Mouse (Mus musculus) embryonic facial prominence, embryonic 13.5 days (tissue): ENCODE data around the gene Ptpn7. TPM values are rescaled to one million over a fixed set of nuclear protein-coding genes. Genes with fewer than 3 reads are reported as not detected.
"Not testable (repeated sequence)": the region's sequence is repeated elsewhere in the genome, so short reads cannot be mapped to it uniquely, and the experiment has no call there.

Experiments used
- ATAC-seq: fragments of 200-750 bp; cut with Nextera tagmentation; 2 replicates; pipeline ENCODE4 v1.8.0; 2017; ENCODE audit warnings: low read depth; ENCODE audit not compliant: insufficient number of reproducible peaks, insufficient read depth, low FRiP score, low TSS enrichment
- H3K27ac ChIP-seq: fragments of 300-500 bp; sonication (generic); 2 replicates; pipeline ENCODE4 v1.5.1; 2015; ENCODE audit warnings: moderate library complexity, mild to moderate bottlenecking, inconsistent platforms
- H3K27me3 ChIP-seq: fragments of 300-500 bp; sonication (generic); 2 replicates; pipeline ENCODE4 v1.6.1; 2015; ENCODE audit warnings: mild to moderate bottlenecking, inconsistent platforms
- H3K36me3 ChIP-seq: fragments of 300-500 bp; sonication (generic); 2 replicates; pipeline ENCODE4 v1.6.1; 2015; ENCODE audit warnings: mild to moderate bottlenecking, inconsistent platforms
- H3K4me1 ChIP-seq: fragments of 300-500 bp; sonication (generic); 2 replicates; pipeline ENCODE4 v1.6.1; 2015; ENCODE audit warnings: inconsistent platforms
- H3K4me2 ChIP-seq: fragments of 300-500 bp; sonication (generic); 2 replicates; pipeline ENCODE4 v1.6.1; 2015; ENCODE audit warnings: moderate library complexity, mild to moderate bottlenecking, inconsistent platforms
- H3K4me3 ChIP-seq: fragments of 300-500 bp; sonication (generic); 2 replicates; pipeline ENCODE4 v1.5.1; 2015; ENCODE audit warnings: mild to moderate bottlenecking, inconsistent platforms
- H3K9ac ChIP-seq: fragments of 300-500 bp; sonication (generic); 2 replicates; pipeline ENCODE4 v1.6.1; 2015; ENCODE audit warnings: mild to moderate bottlenecking, inconsistent platforms
- H3K9me3 ChIP-seq: fragments of 300-500 bp; sonication (generic); 2 replicates; pipeline ENCODE4 v1.6.1; 2016; ENCODE audit warnings: inconsistent platforms
- WGBS: fragments of 180-500 bp; shearing (Covaris S2); methylation state at CpG from one replicate; pipeline ENCODE4 v1.1.7; 2015; ENCODE audit warnings: mixed read lengths; 5-methylcytosine and 5-hydroxymethylcytosine counted together
- polyA plus RNA-seq: library from polyadenylated mRNA; unstranded; fragments of >200 nt; fragmentation: Nextera tagmentation; extraction: Ambion mirVana; gene quantifications from 2 replicates; pipeline ENCODE4 v1.2.1, GENCODE M21; 2015

The Ptpn7 gene
- polyA plus RNA-seq, 1 experiment from 2014 or later: 2.2 TPM

GRCm38 (mm10) chr1:135100400-135100799, 32.1 kb upstream of the Ptpn7 start:
- Histone ChIP-seq H3K4me1 (peaks cover 55% of the 10 kb centered on the region), H3K4me3 (no peak overlapping the region), H3K27me3 (peaks cover 53% of the 10 kb centered on the region), H3K9ac (no peak overlapping the region), H3K4me2 (peak overlapping the region; percentile 20; the same call in 1 of the 2 replicates), H3K27ac (no peak overlapping the region), H3K36me3 (no peaks in the 10 kb centered on the region), H3K9me3 (no peaks in the 10 kb centered on the region)
- WGBS: 27% methylated on average over 7 of the region's 7 CpGs
- ATAC-seq: no peak

GRCm38 (mm10) chr1:135105124-135105523, 27.4 kb upstream of the Ptpn7 start, which contains the start of gene Lgr6:
Gene Lgr6 (minus strand): TSS chr1:135105276.
- Histone ChIP-seq H3K36me3 (no peaks in the 10 kb centered on the region), H3K4me1 (peaks cover 39% of the 10 kb centered on the region), H3K27ac (peak within 1 kb of the TSS; percentile 66; the same call in 1 of the 2 replicates), H3K9me3 (no peaks in the 10 kb centered on the region), H3K4me3 (peak within 1 kb of the TSS; percentile 56), H3K9ac (peak within 1 kb of the TSS; percentile 69), H3K27me3 (peaks cover 73% of the 10 kb centered on the region), H3K4me2 (peak within 1 kb of the TSS; percentile 77)
- peak; percentile 26; the same call in 1 of the 2 replicates for ATAC-seq
- WGBS: under 1% methylated on average over 39 of the region's 40 CpGs

- Histone ChIP-seq H3K4me1 (peaks cover 30% of the 10 kb centered on the region), H3K27me3 (peaks cover 65% of the 10 kb centered on the region), H3K9ac (no peak overlapping the region), H3K4me2 (peak overlapping the region; percentile 77), H3K9me3 (no peaks in the 10 kb centered on the region), H3K27ac (no peak overlapping the region), H3K4me3 (peak overlapping the region; percentile 56), H3K36me3 (no peaks in the 10 kb centered on the region)
- ATAC-seq: no peak
- WGBS: 8% methylated on average over 8 of the region's 8 CpGs
Observed at GRCm38 (mm10) chr1:135105951-135106350, 26.5 kb upstream of the Ptpn7 start.

GRCm38 (mm10) chr1:135108611-135109010, 23.9 kb upstream of the Ptpn7 start:
- Histone ChIP-seq H3K27ac (no peak overlapping the region), H3K27me3 (peaks cover 38% of the 10 kb centered on the region), H3K36me3 (no peaks in the 10 kb centered on the region), H3K4me1 (peaks cover 27% of the 10 kb centered on the region), H3K9ac (no peak overlapping the region), H3K4me3 (no peak overlapping the region), H3K9me3 (no peaks in the 10 kb centered on the region), H3K4me2 (no peak overlapping the region)
- WGBS: 30% methylated on average over 6 of the region's 6 CpGs
- ATAC-seq: no peak

GRCm38 (mm10) chr1:135110075-135110474, 22.4 kb upstream of the Ptpn7 start:
- no peak for ATAC-seq
- Histone ChIP-seq H3K4me2 (no peak overlapping the region), H3K36me3 (no peaks in the 10 kb centered on the region), H3K4me3 (no peak overlapping the region), H3K27ac (no peak overlapping the region), H3K9ac (no peak overlapping the region), H3K4me1 (peaks cover 13% of the 10 kb centered on the region), H3K9me3 (no peaks in the 10 kb centered on the region), H3K27me3 (peaks cover 24% of the 10 kb centered on the region)
- WGBS: 15% methylated on average over 6 of the region's 6 CpGs

- H3K27me3 ChIP-seq: peaks cover 12% of the 10 kb centered on the region
- not testable (repeated sequence) for H3K4me2 ChIP-seq, H3K4me1 ChIP-seq, ATAC-seq, H3K9ac ChIP-seq, H3K9me3 ChIP-seq, H3K4me3 ChIP-seq, H3K36me3 ChIP-seq, H3K27ac ChIP-seq
- 50% methylated on average over 4 of the region's 5 CpGs for WGBS
Observed at GRCm38 (mm10) chr1:135111271-135111670, 21.2 kb upstream of the Ptpn7 start.

- H3K4me1 ChIP-seq: peaks cover 7% of the 10 kb centered on the region; the same call in 1 of the 2 replicates
- no peaks in the 10 kb centered on the region for H3K36me3 ChIP-seq
- H3K9me3 ChIP-seq: no peaks in the 10 kb centered on the region
- H3K4me2 ChIP-seq: no peak overlapping the region
- WGBS: 9% methylated on average over 8 of the region's 8 CpGs
- no peak for ATAC-seq
- H3K4me3 ChIP-seq: no peak overlapping the region
- H3K9ac ChIP-seq: no peak overlapping the region
- no peak overlapping the region for H3K27ac ChIP-seq
- no peaks in the 10 kb centered on the region for H3K27me3 ChIP-seq
Observed at GRCm38 (mm10) chr1:135112661-135113060, 19.8 kb upstream of the Ptpn7 start.

- H3K4me1 ChIP-seq: peaks cover 49% of the 10 kb centered on the region
- H3K9me3 ChIP-seq: no peaks in the 10 kb centered on the region
- peaks cover 10% of the 10 kb centered on the region; the same call in 1 of the 2 replicates for H3K36me3 ChIP-seq
- H3K4me2 ChIP-seq: no peak overlapping the region
- peaks cover 14% of the 10 kb centered on the region; the same call in 1 of the 2 replicates for H3K27me3 ChIP-seq
- H3K4me3 ChIP-seq: no peak overlapping the region
- H3K27ac ChIP-seq: no peak overlapping the region
- no peak for ATAC-seq
- H3K9ac ChIP-seq: 0 out of 2 replicates have a peak overlapping the region, but pooled peaks have one; percentile 11
- WGBS: 93% methylated on average over 8 of the region's 8 CpGs
Observed at GRCm38 (mm10) chr1:135124573-135125363, 7.7 kb upstream of the Ptpn7 start.

GRCm38 (mm10) chr1:135125990-135126389, 6.5 kb upstream of the Ptpn7 start:
- H3K9ac ChIP-seq: peak overlapping the region; percentile 59
- peak overlapping the region; percentile 11; the same call in 1 of the 2 replicates for H3K4me3 ChIP-seq
- no peaks in the 10 kb centered on the region for H3K9me3 ChIP-seq
- peak overlapping the region; percentile 52 for H3K4me2 ChIP-seq
- no peaks in the 10 kb centered on the region for H3K36me3 ChIP-seq
- peaks cover 14% of the 10 kb centered on the region; the same call in 1 of the 2 replicates for H3K27me3 ChIP-seq
- peak overlapping the region; percentile 94 for H3K27ac ChIP-seq
- H3K4me1 ChIP-seq: peaks cover 56% of the 10 kb centered on the region
- WGBS: 36% methylated on average over 8 of the region's 8 CpGs
- ATAC-seq: no peak

GRCm38 (mm10) chr1:135126443-135127027, 6.0 kb upstream of the Ptpn7 start:
- WGBS: 24% methylated on average over 4 of the region's 4 CpGs
- Histone ChIP-seq H3K4me1 (peaks cover 62% of the 10 kb centered on the region), H3K27me3 (peaks cover 14% of the 10 kb centered on the region; the same call in 1 of the 2 replicates), H3K27ac (peak overlapping the region; percentile 94), H3K9ac (peak overlapping the region; percentile 59), H3K36me3 (no peaks in the 10 kb centered on the region), H3K4me2 (peak overlapping the region; percentile 52), H3K4me3 (peak overlapping the region; percentile 11; the same call in 1 of the 2 replicates), H3K9me3 (no peaks in the 10 kb centered on the region)
- ATAC-seq: 0 out of 2 replicates have a peak, but pooled peaks have one; percentile 8

- peak overlapping the region; percentile 54 for H3K9ac ChIP-seq
- peaks cover 70% of the 10 kb centered on the region for H3K4me1 ChIP-seq
- H3K36me3 ChIP-seq: no peaks in the 10 kb centered on the region
- peaks cover 14% of the 10 kb centered on the region; the same call in 1 of the 2 replicates for H3K27me3 ChIP-seq
- peak overlapping the region; percentile 18; the same call in 1 of the 2 replicates for H3K4me3 ChIP-seq
- peak overlapping the region; percentile 52 for H3K4me2 ChIP-seq
- peak; percentile 79 for ATAC-seq
- H3K27ac ChIP-seq: peak overlapping the region; percentile 94
- 23% methylated on average over 6 of the region's 6 CpGs for WGBS
- no peaks in the 10 kb centered on the region for H3K9me3 ChIP-seq
Observed at GRCm38 (mm10) chr1:135128011-135128441, 4.5 kb upstream of the Ptpn7 start.
